Mouse (Mus musculus): ENCODE results near the gene Rgs7. TPM values are rescaled to one million over a fixed set of nuclear protein-coding genes. Genes with fewer than 3 reads are reported as not detected.

The Rgs7 gene
- polyA plus RNA-seq, 1 experiment, result 0.07 TPM

- H3K36me3 ChIP-seq (ENCODE audit: control insufficient read depth, insufficient read depth), result no peaks in the 10 kb centered on the region
- TF ChIP-seq CTCF (IDR thresholded peaks at IDR 0.05; ENCODE audit: control insufficient read depth, insufficient read depth, insufficient read length) (no peak), USF1 (IDR thresholded peaks at IDR 0.05; ENCODE audit: low read depth) (no peak), MYOG (IDR thresholded peaks at IDR 0.05; ENCODE audit: control insufficient read depth, extremely low read depth, insufficient read length) (no peak), MYOD1 (IDR thresholded peaks at IDR 0.05; ENCODE audit: control insufficient read depth, insufficient read length, low read depth) (no peak), CEBPB (IDR thresholded peaks at IDR 0.05; ENCODE audit: low read depth) (no peak), FOSL1 (IDR thresholded peaks at IDR 0.05; ENCODE audit: insufficient read depth, low read length, poor library complexity, severe bottlenecking) (no peak), MAX (IDR thresholded peaks at IDR 0.05) (no peak)
- no peak overlapping the region for H3K4me3 ChIP-seq (ENCODE audit: insufficient read depth, poor library complexity, severe bottlenecking)
- H3ac ChIP-seq (ENCODE audit: control insufficient read depth, insufficient read length, low read depth), result no peak overlapping the region
- H3K79me3 ChIP-seq (ENCODE audit: low read depth), result no peaks in the 10 kb centered on the region
- H3K79me2 ChIP-seq (ENCODE audit: control insufficient read depth, insufficient read depth), result no peaks in the 10 kb centered on the region
- no peaks in the 10 kb centered on the region for H3K27me3 ChIP-seq (ENCODE audit: control insufficient read depth, insufficient read depth, insufficient read length)
Observed at GRCm38 (mm10) chr1:175105426-175105825, 386.9 kb downstream of the Rgs7 start.

DNA sequence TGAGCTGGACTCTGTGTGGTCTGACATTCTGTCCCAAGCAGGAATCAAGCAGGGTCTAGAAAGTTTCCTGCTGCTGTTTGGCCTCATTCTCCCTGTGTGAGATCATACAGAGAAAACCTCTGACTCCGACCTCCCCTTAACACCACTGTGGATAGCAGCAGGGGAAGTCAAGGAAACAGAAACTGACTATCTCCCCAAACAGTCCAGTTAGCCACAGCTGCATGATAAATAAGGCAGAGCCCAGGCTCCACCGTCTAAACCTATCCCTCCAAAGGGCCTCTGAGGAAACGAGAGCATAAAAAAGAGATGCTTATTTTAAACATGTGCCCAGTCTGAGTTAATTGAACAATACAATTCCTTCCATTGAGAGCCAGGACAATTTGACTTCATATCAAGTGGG is 395.3 kb downstream of the Rgs7 start:
- Histone ChIP-seq H3K4me3 (ENCODE audit: insufficient read depth, poor library complexity, severe bottlenecking) (no peak overlapping the region), H3K27me3 (ENCODE audit: control insufficient read depth, insufficient read depth, insufficient read length) (no peaks in the 10 kb centered on the region), H3K79me3 (ENCODE audit: low read depth) (no peaks in the 10 kb centered on the region), H3K79me2 (ENCODE audit: control insufficient read depth, insufficient read depth) (no peaks in the 10 kb centered on the region), H3ac (ENCODE audit: control insufficient read depth, insufficient read length, low read depth) (no peak overlapping the region), H3K36me3 (ENCODE audit: control insufficient read depth, insufficient read depth) (no peaks in the 10 kb centered on the region)
- TF ChIP-seq CTCF (IDR thresholded peaks at IDR 0.05; ENCODE audit: control insufficient read depth, insufficient read depth, insufficient read length), result no peak
- no peak for TF ChIP-seq MAX (IDR thresholded peaks at IDR 0.05)
- TF ChIP-seq CEBPB (IDR thresholded peaks at IDR 0.05; ENCODE audit: low read depth), result no peak
- no peak for TF ChIP-seq MYOD1 (IDR thresholded peaks at IDR 0.05; ENCODE audit: control insufficient read depth, insufficient read length, low read depth)
- TF ChIP-seq USF1 (IDR thresholded peaks at IDR 0.05; ENCODE audit: low read depth), result no peak
- no peak for TF ChIP-seq FOSL1 (IDR thresholded peaks at IDR 0.05; ENCODE audit: insufficient read depth, low read length, poor library complexity, severe bottlenecking)
- TF ChIP-seq MYOG (IDR thresholded peaks at IDR 0.05; ENCODE audit: control insufficient read depth, extremely low read depth, insufficient read length), result no peak

GRCm38 (mm10) chr1:175082104-175082503 is 410.2 kb downstream of the Rgs7 start:
- Histone ChIP-seq H3K36me3 (ENCODE audit: control insufficient read depth, insufficient read depth) (no peaks in the 10 kb centered on the region), H3K79me3 (ENCODE audit: low read depth) (no peaks in the 10 kb centered on the region), H3K27me3 (ENCODE audit: control insufficient read depth, insufficient read depth, insufficient read length) (no peaks in the 10 kb centered on the region), H3K79me2 (ENCODE audit: control insufficient read depth, insufficient read depth) (no peaks in the 10 kb centered on the region), H3K4me3 (ENCODE audit: insufficient read depth, poor library complexity, severe bottlenecking) (no peak overlapping the region), H3ac (ENCODE audit: control insufficient read depth, insufficient read length, low read depth) (no peak overlapping the region)
- TF ChIP-seq MYOD1 (IDR thresholded peaks at IDR 0.05; ENCODE audit: control insufficient read depth, insufficient read length, low read depth), result no peak
- no peak for TF ChIP-seq FOSL1 (IDR thresholded peaks at IDR 0.05; ENCODE audit: insufficient read depth, low read length, poor library complexity, severe bottlenecking)
- TF ChIP-seq MYOG (IDR thresholded peaks at IDR 0.05; ENCODE audit: control insufficient read depth, extremely low read depth, insufficient read length), result no peak
- no peak for TF ChIP-seq CEBPB (IDR thresholded peaks at IDR 0.05; ENCODE audit: low read depth)
- no peak for TF ChIP-seq MAX (IDR thresholded peaks at IDR 0.05)
- no peak for TF ChIP-seq CTCF (IDR thresholded peaks at IDR 0.05; ENCODE audit: control insufficient read depth, insufficient read depth, insufficient read length)
- TF ChIP-seq USF1 (IDR thresholded peaks at IDR 0.05; ENCODE audit: low read depth), result no peak

GRCm38 (mm10) chr1:175079819-175080608 is 412.3 kb downstream of the Rgs7 start:
- TF ChIP-seq MYOD1 (IDR thresholded peaks at IDR 0.05; ENCODE audit: control insufficient read depth, insufficient read length, low read depth) (no peak), FOSL1 (IDR thresholded peaks at IDR 0.05; ENCODE audit: insufficient read depth, low read length, poor library complexity, severe bottlenecking) (no peak), MYOG (IDR thresholded peaks at IDR 0.05; ENCODE audit: control insufficient read depth, extremely low read depth, insufficient read length) (no peak), CTCF (IDR thresholded peaks at IDR 0.05; ENCODE audit: control insufficient read depth, insufficient read depth, insufficient read length) (no peak), USF1 (IDR thresholded peaks at IDR 0.05; ENCODE audit: low read depth) (no peak), MAX (IDR thresholded peaks at IDR 0.05) (no peak), CEBPB (IDR thresholded peaks at IDR 0.05; ENCODE audit: low read depth) (no peak)
- H3K79me2 ChIP-seq (ENCODE audit: control insufficient read depth, insufficient read depth), result no peaks in the 10 kb centered on the region
- no peak overlapping the region for H3K4me3 ChIP-seq (ENCODE audit: insufficient read depth, poor library complexity, severe bottlenecking)
- H3K36me3 ChIP-seq (ENCODE audit: control insufficient read depth, insufficient read depth), result no peaks in the 10 kb centered on the region
- no peaks in the 10 kb centered on the region for H3K79me3 ChIP-seq (ENCODE audit: low read depth)
- no peaks in the 10 kb centered on the region for H3K27me3 ChIP-seq (ENCODE audit: control insufficient read depth, insufficient read depth, insufficient read length)
- no peak overlapping the region for H3ac ChIP-seq (ENCODE audit: control insufficient read depth, insufficient read length, low read depth)

- H3K27me3 ChIP-seq (ENCODE audit: control insufficient read depth, insufficient read depth, insufficient read length), result no peaks in the 10 kb centered on the region
- TF ChIP-seq MYOG (IDR thresholded peaks at IDR 0.05; ENCODE audit: control insufficient read depth, extremely low read depth, insufficient read length), result no peak
- TF ChIP-seq MYOD1 (IDR thresholded peaks at IDR 0.05; ENCODE audit: control insufficient read depth, insufficient read length, low read depth), result no peak
- TF ChIP-seq MAX (IDR thresholded peaks at IDR 0.05), result no peak
- TF ChIP-seq CEBPB (IDR thresholded peaks at IDR 0.05; ENCODE audit: low read depth), result no peak
- no peak for TF ChIP-seq USF1 (IDR thresholded peaks at IDR 0.05; ENCODE audit: low read depth)
- TF ChIP-seq CTCF (IDR thresholded peaks at IDR 0.05; ENCODE audit: control insufficient read depth, insufficient read depth, insufficient read length), result no peak
- no peak for TF ChIP-seq FOSL1 (IDR thresholded peaks at IDR 0.05; ENCODE audit: insufficient read depth, low read length, poor library complexity, severe bottlenecking)
Observed at GRCm38 (mm10) chr1:175073500-175074232, 418.6 kb downstream of the Rgs7 start.

More at GRCm38 (mm10) chr1:175073500-175074232, 418.6 kb downstream of the Rgs7 start:
- Histone ChIP-seq H3K79me2 (ENCODE audit: control insufficient read depth, insufficient read depth) (no peaks in the 10 kb centered on the region), H3ac (ENCODE audit: control insufficient read depth, insufficient read length, low read depth) (no peak overlapping the region), H3K36me3 (ENCODE audit: control insufficient read depth, insufficient read depth) (no peaks in the 10 kb centered on the region), H3K79me3 (ENCODE audit: low read depth) (no peaks in the 10 kb centered on the region), H3K4me3 (ENCODE audit: insufficient read depth, poor library complexity, severe bottlenecking) (no peak overlapping the region)

Data from C2C12 (cell line).